ENCODE assay signal across 29 mouse cellular contexts in genomic region chr17:71246022-71246421, GRCm38 (mm10).
"Had no signal": no experiment of that assay in that cellular context is flagged by ENCODE, and none has a peak within 500 bp of the region (broad histone marks: within the 10 kb centered on the region; RNA-seq: fewer than 3 reads in every experiment).

No protein-coding gene starts in this region.

- DNase-seq: left cerebral cortex, postnatal 4 days; liver; lung, adult 18-20 months; lung, adult 2 months; lung, embryonic 14.5 days; lung, postnatal 10 days; lung, postnatal 14 days; lung, postnatal 36 days; lung, postnatal 4 days; midbrain, embryonic 14.5 days had no signal

- H3K27ac ChIP-seq: left cerebral cortex, adult 2 months; limb, embryonic 10.5 days; limb, embryonic 12.5 days; limb, embryonic 13.5 days; limb, embryonic 15.5 days; liver, embryonic 12.5 days; liver, embryonic 14.5 days; liver, embryonic 15.5 days; lung, embryonic 15.5 days; macrophage; midbrain, embryonic 10.5 days; midbrain, embryonic 12.5 days; midbrain, embryonic 13.5 days; midbrain, embryonic 15.5 days; neural tube, embryonic 12.5 days; neural tube, embryonic 13.5 days had no signal

- H3K4me1 ChIP-seq: midbrain, embryonic 10.5 days; midbrain, embryonic 12.5 days; midbrain, embryonic 13.5 days; midbrain, embryonic 15.5 days; neural tube, embryonic 12.5 days; neural tube, embryonic 13.5 days had no signal

- H3K4me3 ChIP-seq: left cerebral cortex, adult 2 months; limb, embryonic 10.5 days; limb, embryonic 12.5 days; limb, embryonic 13.5 days; limb, embryonic 15.5 days; liver, embryonic 12.5 days; liver, embryonic 15.5 days; lung, embryonic 15.5 days; megakaryocyte, embryonic 14.5 days; midbrain, embryonic 10.5 days; midbrain, embryonic 12.5 days; midbrain, embryonic 13.5 days; midbrain, embryonic 15.5 days; myocyte; neural tube, embryonic 12.5 days; neural tube, embryonic 13.5 days had no signal

- H3K9ac ChIP-seq: limb, embryonic 12.5 days; limb, embryonic 13.5 days; limb, embryonic 15.5 days; liver, embryonic 14.5 days; liver, embryonic 15.5 days; lung, embryonic 14.5 days; lung, embryonic 15.5 days; midbrain, embryonic 12.5 days; midbrain, embryonic 13.5 days; midbrain, embryonic 15.5 days; neural tube, embryonic 12.5 days; neural tube, embryonic 13.5 days had no signal

- ATAC-seq: liver, embryonic 12.5 days; lung, postnatal 0 days; midbrain, embryonic 13.5 days; midbrain, embryonic 15.5 days had no signal

- H3K9me3 ChIP-seq: limb, embryonic 10.5 days; limb, embryonic 12.5 days; limb, embryonic 13.5 days; limb, embryonic 15.5 days; liver, embryonic 12.5 days; liver, embryonic 15.5 days; lung, embryonic 15.5 days; megakaryocyte, embryonic 14.5 days; midbrain, embryonic 10.5 days; midbrain, embryonic 12.5 days; midbrain, embryonic 13.5 days; midbrain, embryonic 15.5 days; neural tube, embryonic 12.5 days; neural tube, embryonic 13.5 days had no signal

- H3K27me3 ChIP-seq: limb, embryonic 12.5 days; limb, embryonic 13.5 days; limb, embryonic 15.5 days; liver, embryonic 12.5 days; liver, embryonic 15.5 days; lung, embryonic 15.5 days; megakaryocyte, embryonic 14.5 days; midbrain, embryonic 12.5 days; midbrain, embryonic 13.5 days; midbrain, embryonic 15.5 days; neural tube, embryonic 12.5 days; neural tube, embryonic 13.5 days had no signal

- H3K4me2 ChIP-seq: limb, embryonic 12.5 days; limb, embryonic 13.5 days; limb, embryonic 15.5 days; liver, embryonic 12.5 days; liver, embryonic 15.5 days; lung, embryonic 14.5 days; lung, embryonic 15.5 days; midbrain, embryonic 12.5 days; midbrain, embryonic 13.5 days; midbrain, embryonic 15.5 days; neural tube, embryonic 12.5 days; neural tube, embryonic 13.5 days had no signal
